Mouse (Mus musculus) hindbrain, embryonic 12.5 days (tissue): ENCODE measurements around the gene Ipo13. TPM values are rescaled to one million over a fixed set of nuclear protein-coding genes. Genes with fewer than 3 reads are reported as not detected.

ENCODE experiments used
- ATAC-seq: fragments of 200-750 bp; cut with Nextera tagmentation; 2 replicates; pipeline ENCODE4 v1.8.0; 2017; ENCODE audit warnings: moderate TSS enrichment; ENCODE audit not compliant: low FRiP score
- H3K27ac ChIP-seq: fragments of 300-500 bp; sonication (generic); 2 replicates; pipeline ENCODE4 v1.5.1; 2016; ENCODE audit warnings: mild to moderate bottlenecking
- H3K27me3 ChIP-seq: fragments of 300-500 bp; sonication (generic); 2 replicates; pipeline ENCODE4 v1.6.1; 2016; ENCODE audit warnings: mild to moderate bottlenecking
- H3K36me3 ChIP-seq: fragments of 300-500 bp; sonication (generic); 2 replicates; pipeline ENCODE4 v1.6.1; 2016; ENCODE audit warnings: mild to moderate bottlenecking
- H3K4me1 ChIP-seq: fragments of 300-500 bp; sonication (generic); 2 replicates; pipeline ENCODE4 v1.6.1; 2016
- H3K4me2 ChIP-seq: fragments of 300-500 bp; sonication (generic); replicated peaks from 2 replicates; pipeline ENCODE4 v1.6.1; 2016; ENCODE audit warnings: mild to moderate bottlenecking
- H3K4me3 ChIP-seq: fragments of 300-500 bp; sonication (generic); 2 replicates; pipeline ENCODE4 v1.5.1; 2016; ENCODE audit warnings: mild to moderate bottlenecking
- H3K9ac ChIP-seq: fragments of 300-500 bp; sonication (generic); 2 replicates; pipeline ENCODE4 v1.6.1; 2016; ENCODE audit warnings: mild to moderate bottlenecking, moderate library complexity
- H3K9me3 ChIP-seq: fragments of 300-500 bp; sonication (generic); replicated peaks from 2 replicates; pipeline ENCODE4 v1.6.1; 2016; ENCODE audit warnings: mild to moderate bottlenecking
- WGBS: fragments of 180-500 bp; shearing (Covaris S2); methylation state at CpG from one replicate; pipeline ENCODE4 v1.1.7; 2016; 5-methylcytosine and 5-hydroxymethylcytosine counted together
- polyA plus RNA-seq: library from polyadenylated mRNA; unstranded; fragments of >200 nt; fragmentation: Nextera tagmentation; extraction: Ambion mirVana; gene quantifications from 2 replicates; pipeline ENCODE4 v1.2.1, GENCODE M21; 2016

Gene Ipo13
- polyA plus RNA-seq, 1 experiment from 2014 or later = 65.5 TPM

DNA sequence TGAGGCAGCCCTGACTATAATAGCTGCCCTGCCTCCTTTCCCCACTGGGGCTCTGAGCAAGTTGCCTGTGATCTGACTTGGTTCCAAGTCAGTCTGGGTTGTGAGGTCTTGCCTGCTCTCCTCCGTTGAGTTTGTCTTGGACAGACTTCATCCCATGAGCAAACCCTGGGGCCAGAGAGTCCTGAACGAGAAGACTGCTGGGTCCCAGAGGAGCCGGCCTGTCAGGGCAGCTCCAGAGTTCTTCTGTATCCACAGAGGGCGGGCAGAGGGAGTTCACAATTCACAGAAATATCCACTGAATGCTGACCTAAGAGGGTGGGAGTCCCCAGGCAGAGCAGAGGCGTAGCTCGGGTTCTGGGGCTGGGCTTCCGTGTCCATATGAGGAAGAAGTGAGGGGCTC is 63.9 kb downstream of the Ipo13 start:
- peaks cover 36% of the 10 kb centered on the region for H3K4me1 ChIP-seq
- H3K9me3 ChIP-seq = no peaks in the 10 kb centered on the region
- H3K4me2 ChIP-seq = no peak overlapping the region
- no peak overlapping the region for H3K9ac ChIP-seq
- no peaks in the 10 kb centered on the region for H3K27me3 ChIP-seq
- no peak overlapping the region for H3K27ac ChIP-seq
- WGBS = 76% methylated on average over 7 of the region's 7 CpGs
- no peak overlapping the region for H3K4me3 ChIP-seq
- no peak for ATAC-seq
- no peaks in the 10 kb centered on the region for H3K36me3 ChIP-seq

DNA sequence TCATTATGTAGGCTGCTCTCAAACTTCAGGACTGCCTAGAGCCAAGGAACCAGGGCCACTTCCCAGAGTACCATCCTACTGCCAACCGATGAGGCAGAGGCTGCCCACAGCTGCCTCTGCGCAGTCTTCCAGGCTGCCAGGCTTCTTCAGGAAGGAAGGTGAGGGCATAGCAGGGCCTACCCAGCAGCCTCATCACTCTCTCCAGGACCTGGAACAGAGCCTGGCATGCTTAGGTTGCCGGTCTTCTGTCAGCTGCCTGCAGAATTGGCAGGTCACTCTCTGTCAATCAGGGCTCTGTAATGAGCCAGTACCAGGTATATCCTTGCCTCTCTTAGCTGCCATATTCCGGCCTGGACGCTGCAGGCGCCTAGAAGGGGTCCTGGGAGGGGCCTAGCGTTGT is 64.6 kb downstream of the Ipo13 start:
- ATAC-seq = no peak
- H3K9ac ChIP-seq = no peak overlapping the region
- H3K4me2 ChIP-seq = no peak overlapping the region

DNA sequence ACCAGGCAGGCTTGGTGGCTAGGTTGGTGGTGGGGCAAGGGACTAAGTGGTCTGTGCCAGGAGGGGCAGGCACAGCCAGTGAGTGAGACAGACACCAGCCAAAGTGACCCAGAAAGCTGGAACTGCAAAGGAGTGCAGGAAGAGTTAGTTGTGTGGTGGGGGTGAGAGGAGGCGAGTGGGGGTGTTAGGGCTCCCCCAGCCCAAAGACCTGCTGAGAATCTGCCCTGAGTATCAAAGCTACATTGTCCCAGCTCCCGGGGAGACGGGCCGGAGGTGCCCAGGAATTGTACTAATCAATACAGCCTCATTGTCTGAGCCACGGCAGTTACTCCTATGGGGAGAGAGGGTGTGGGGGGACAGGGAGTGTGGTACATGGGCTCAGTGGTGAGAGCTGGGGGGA is 65.3 kb downstream of the Ipo13 start:
- no peaks in the 10 kb centered on the region for H3K36me3 ChIP-seq
- H3K27ac ChIP-seq = peak overlapping the region; percentile 55
- no peaks in the 10 kb centered on the region for H3K9me3 ChIP-seq
- WGBS = 26% methylated on average over 5 of the region's 5 CpGs
- ATAC-seq = peak; percentile 55
- H3K4me2 ChIP-seq = peak overlapping the region; percentile 22
- H3K4me1 ChIP-seq = peaks cover 31% of the 10 kb centered on the region
- no peak overlapping the region for H3K4me3 ChIP-seq
- H3K27me3 ChIP-seq = no peaks in the 10 kb centered on the region
- H3K9ac ChIP-seq = peak overlapping the region; percentile 23; the same call in 1 of the 2 replicates

More for the DNA sequence above, 64.6 kb downstream of the Ipo13 start:
- Histone ChIP-seq H3K9me3 (no peaks in the 10 kb centered on the region), H3K4me3 (no peak overlapping the region), H3K27ac (no peak overlapping the region), H3K27me3 (no peaks in the 10 kb centered on the region), H3K36me3 (no peaks in the 10 kb centered on the region), H3K4me1 (peaks cover 32% of the 10 kb centered on the region)
- WGBS = 84% methylated on average over 7 of the region's 7 CpGs

DNA sequence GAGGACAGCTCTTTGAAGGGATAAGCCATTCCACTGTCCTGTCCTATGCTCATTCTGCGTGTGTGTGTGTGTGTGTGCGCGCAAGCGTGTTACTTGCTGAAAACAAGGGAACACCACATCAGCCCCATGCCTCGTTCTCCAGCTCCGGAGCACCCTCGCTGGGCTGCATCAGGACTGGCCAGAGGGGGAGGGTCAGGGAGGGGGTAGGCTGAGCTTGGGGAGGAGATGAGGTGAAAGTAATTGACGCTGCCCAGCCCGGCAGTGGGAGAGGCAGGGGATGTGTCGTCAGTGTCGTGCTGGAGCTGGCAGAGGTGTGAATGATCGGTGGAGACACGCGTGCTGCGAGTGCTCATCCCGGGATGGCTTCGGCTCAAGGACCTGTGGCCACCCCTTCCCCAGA is 65.7 kb downstream of the Ipo13 start:
- peak overlapping the region; percentile 23; the same call in 1 of the 2 replicates for H3K9ac ChIP-seq
- no peaks in the 10 kb centered on the region for H3K9me3 ChIP-seq
- peak overlapping the region; percentile 22 for H3K4me2 ChIP-seq
- no peaks in the 10 kb centered on the region for H3K36me3 ChIP-seq
- peaks cover 31% of the 10 kb centered on the region for H3K4me1 ChIP-seq
- 46% methylated on average over 17 of the region's 17 CpGs for WGBS
- H3K27me3 ChIP-seq = no peaks in the 10 kb centered on the region
- peak overlapping the region; percentile 55 for H3K27ac ChIP-seq
- no peak overlapping the region for H3K4me3 ChIP-seq
- 0 out of 2 replicates have a peak, but pooled peaks have one; percentile 35 for ATAC-seq

DNA sequence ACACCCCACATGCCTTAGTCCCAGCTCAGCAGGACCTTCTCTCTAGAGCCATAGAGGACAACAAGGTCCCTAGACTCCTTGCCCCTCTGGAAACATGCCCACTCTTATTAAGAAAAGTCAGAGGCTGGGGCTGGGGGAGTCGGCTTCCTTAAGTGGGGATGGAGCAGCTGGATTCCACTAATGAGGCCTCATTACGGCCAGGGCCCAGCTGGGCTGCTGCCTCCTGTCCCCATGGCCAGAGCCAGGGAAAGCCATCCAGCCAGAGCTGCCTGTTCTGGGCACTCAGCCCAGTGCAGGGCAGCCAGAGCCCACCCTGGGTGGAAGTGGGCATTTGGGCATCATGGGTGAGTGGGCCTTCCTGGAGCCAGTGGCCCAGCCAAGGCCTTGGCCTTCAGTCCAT is 67.8 kb downstream of the Ipo13 start:
- H3K27me3 ChIP-seq = no peaks in the 10 kb centered on the region
- H3K27ac ChIP-seq = 0 out of 2 replicates have a peak overlapping the region, but pooled peaks have one; percentile 17
- no peak overlapping the region for H3K4me3 ChIP-seq
- H3K4me1 ChIP-seq = peaks cover 31% of the 10 kb centered on the region
- ATAC-seq = peak; percentile 35; the same call in 1 of the 2 replicates
- H3K36me3 ChIP-seq = no peaks in the 10 kb centered on the region
- no peak overlapping the region for H3K4me2 ChIP-seq
- H3K9ac ChIP-seq = no peak overlapping the region
- 45% methylated on average over 2 of the region's 2 CpGs for WGBS
- no peaks in the 10 kb centered on the region for H3K9me3 ChIP-seq

DNA sequence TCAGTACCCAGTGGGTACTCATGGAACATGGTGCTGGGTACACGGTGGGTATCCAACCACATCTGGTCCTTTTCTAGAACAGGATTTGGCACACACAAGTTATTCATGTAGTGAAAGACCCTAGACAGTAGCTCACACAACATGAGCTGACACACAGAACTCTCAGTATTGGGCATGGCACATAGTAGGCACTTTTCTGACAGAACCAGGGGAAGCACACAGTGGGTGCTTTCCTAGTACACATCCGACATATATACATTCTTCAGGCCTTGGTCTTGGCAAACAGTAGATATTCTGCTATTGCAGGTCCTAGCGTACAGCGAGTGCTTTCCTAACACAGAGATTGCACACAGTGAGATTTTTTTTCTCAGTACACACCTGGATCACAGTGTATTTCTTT is 68.5 kb downstream of the Ipo13 start:
- Histone ChIP-seq H3K4me1 (peaks cover 31% of the 10 kb centered on the region), H3K9ac (no peak overlapping the region), H3K9me3 (no peaks in the 10 kb centered on the region), H3K27me3 (no peaks in the 10 kb centered on the region), H3K4me3 (no peak overlapping the region), H3K36me3 (no peaks in the 10 kb centered on the region), H3K4me2 (no peak overlapping the region), H3K27ac (no peak overlapping the region)
- no peak for ATAC-seq
- 95% methylated on average over 4 of the region's 4 CpGs for WGBS

DNA sequence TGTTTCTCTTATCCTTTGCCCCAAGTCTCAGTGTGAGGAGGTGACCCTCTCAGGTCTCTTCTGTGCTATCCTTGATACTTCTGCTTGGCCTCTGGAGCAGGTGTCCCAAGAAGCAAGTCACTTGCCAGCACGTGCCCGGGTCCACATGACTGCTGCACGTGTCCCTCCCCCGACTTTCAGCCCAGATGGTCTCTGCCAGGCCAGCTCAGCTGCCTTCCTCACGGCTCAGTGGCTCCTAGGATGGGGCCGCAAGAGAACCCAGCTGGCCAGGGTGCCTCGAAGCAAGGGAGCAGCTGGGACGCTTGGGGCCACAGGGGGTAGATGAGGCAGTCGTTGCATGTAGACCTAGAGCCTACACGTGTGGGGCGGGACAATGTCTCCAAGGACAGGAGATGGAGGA is 69.5 kb downstream of the Ipo13 start:
- H3K4me1 ChIP-seq = peaks cover 24% of the 10 kb centered on the region
- H3K4me3 ChIP-seq = no peak overlapping the region
- no peaks in the 10 kb centered on the region for H3K36me3 ChIP-seq
- H3K9me3 ChIP-seq = no peaks in the 10 kb centered on the region
- 0 out of 2 replicates have a peak, but pooled peaks have one; percentile 17 for ATAC-seq
- no peak overlapping the region for H3K27ac ChIP-seq
- no peak overlapping the region for H3K9ac ChIP-seq
- WGBS = 70% methylated on average over 11 of the region's 11 CpGs
- no peak overlapping the region for H3K4me2 ChIP-seq
- no peaks in the 10 kb centered on the region for H3K27me3 ChIP-seq

Other genes with a start within 250 kb of the Ipo13 start
- 70.3 and 72.1 TPM in 2 replicates for gene Dmap1, start 232.7 kb downstream of the Ipo13 start, polyA plus RNA-seq
- not detected in 2 replicates for gene Gm12845, start 190.6 kb downstream of the Ipo13 start, polyA plus RNA-seq
- not detected in 2 replicates for gene Klf17, start 149.4 kb downstream of the Ipo13 start, polyA plus RNA-seq
- 14.1 and 19.7 TPM in 2 replicates for gene Slc6a9, start 80.5 kb downstream of the Ipo13 start, polyA plus RNA-seq
- gene Ccdc24, start 42.4 kb downstream of the Ipo13 start, polyA plus RNA-seq = 2.9 TPM in 2 replicates
- gene B4galt2, start 31.5 kb downstream of the Ipo13 start, polyA plus RNA-seq = 43.9 and 44.3 TPM in 2 replicates
- gene Atp6v0b, start 27.7 kb downstream of the Ipo13 start, polyA plus RNA-seq = 267 and 289 TPM in 2 replicates
- gene Dph2, start 23.0 kb downstream of the Ipo13 start, polyA plus RNA-seq = 20.5 and 22.4 TPM in 2 replicates
- gene Artn, start 14.8 kb upstream of the Ipo13 start, polyA plus RNA-seq = 1.7 and 2.3 TPM in 2 replicates
- 10.9 TPM in 2 replicates for gene St3gal3, start 219.9 kb upstream of the Ipo13 start, polyA plus RNA-seq